Mouse (Mus musculus) small intestine, adult 10 weeks (tissue): ENCODE measurements around the gene Cxcr6. TPM values are rescaled to one million over a fixed set of nuclear protein-coding genes. Genes with fewer than 3 reads are reported as not detected.

ENCODE experiments used
- polyA plus RNA-seq: library from polyadenylated mRNA; stranded (reverse); fragments of 350-450 nt; fragmentation: Illumina TruSeq; extraction: RNeasy Lipid Tissue Mini Kit (QIAGEN cat#74804); gene quantifications from one replicate; pipeline ENCODE4 v1.2.3, GENCODE M21; 2014; ENCODE audit warnings: low replicate concordance

The Cxcr6 gene
- 9.3 TPM for polyA plus RNA-seq

GRCm38 (mm10) chr9:123806267-123806666, at the start of gene Cxcr6:
Gene Cxcr6, plus strand, starts transcription at chr9:123806475.

GRCm38 (mm10) chr9:123851713-123852448, 45.6 kb downstream of the Cxcr6 start, which contains the start of gene Fyco1:
Gene Fyco1, minus strand, starts transcription at chr9:123851899.

Other genes with a start within 250 kb of the Cxcr6 start
- 8.4 TPM for gene Slc6a20b, start 173.9 kb upstream of the Cxcr6 start, polyA plus RNA-seq
- gene Ccr9, start 128.0 kb upstream of the Cxcr6 start, polyA plus RNA-seq = 6.0 TPM
- 916 TPM for gene Slc6a20a, start 127.6 kb upstream of the Cxcr6 start, polyA plus RNA-seq
- 63.7 TPM for gene Lztfl1, start 88.8 kb upstream of the Cxcr6 start, polyA plus RNA-seq
- 9.6 TPM for gene Fyco1, start 45.4 kb downstream of the Cxcr6 start, polyA plus RNA-seq
- 2.1 TPM for gene Xcr1, start 55.6 kb downstream of the Cxcr6 start, polyA plus RNA-seq
- gene Ccr1, start 162.2 kb downstream of the Cxcr6 start, polyA plus RNA-seq = 24.9 TPM
- gene Ccr1l1, start 171.9 kb downstream of the Cxcr6 start, polyA plus RNA-seq = 0.37 TPM
- 4.2 TPM for gene Ccr3, start 215.5 kb downstream of the Cxcr6 start, polyA plus RNA-seq